Mouse (Mus musculus) gastrocnemius, postnatal 14 days (tissue): ENCODE results near the gene Eef1akmt2. TPM values are rescaled to one million over a fixed set of nuclear protein-coding genes. Genes with fewer than 3 reads are reported as not detected.

Experiments used
- total RNA-seq, 2 experiments: library from RNA; stranded (reverse); gene quantifications; 2 replicates each; pipeline ENCODE4 v1.2.3; 2021

Eef1akmt2 gene
- total RNA-seq, 2 experiments from 2014 or later, result 7.5 to 7.8 TPM

Other genes starting within 250 kb of the Eef1akmt2 start
- 10 to 100 TPM; 10.5 to 12.9 TPM for gene Lhpp, start 242.0 kb downstream of the Eef1akmt2 start, total RNA-seq
- 10 to 100 TPM; 19.5 to 24.1 TPM for gene Fam53b, start 38.8 kb downstream of the Eef1akmt2 start, total RNA-seq
- gene Abraxas2, start 6.6 kb upstream of the Eef1akmt2 start, total RNA-seq, result 10 to 100 TPM; 18.3 to 20.2 TPM
- 10 to 100 TPM; 29.7 to 37.1 TPM for gene Zranb1, start 78.5 kb upstream of the Eef1akmt2 start, total RNA-seq